Mouse (Mus musculus): Measurements from ENCODE around the gene Aurkaip1. TPM values are rescaled to one million over a fixed set of nuclear protein-coding genes. Genes with fewer than 3 reads are reported as not detected.

Aurkaip1 gene
- total RNA-seq, 2 experiments from 2014 or later: 137 to 182 TPM

- ATAC-seq (replicated peaks; ENCODE audit: low FRiP score, low TSS enrichment, poor library complexity, severe bottlenecking): 0 out of 2 replicates have a peak, but pooled peaks have one; percentile 13
Observed at GRCm38 (mm10) chr4:155848434-155849095, 17.5 kb downstream of the Aurkaip1 start.

GRCm38 (mm10) chr4:155849391-155849790 lies 18.3 kb downstream of the Aurkaip1 start:
- no peak for ATAC-seq (replicated peaks; ENCODE audit: low FRiP score, low TSS enrichment, poor library complexity, severe bottlenecking)

- no peak for ATAC-seq (replicated peaks; ENCODE audit: low FRiP score, low TSS enrichment, poor library complexity, severe bottlenecking)
Observed at GRCm38 (mm10) chr4:155849792-155850451, 18.9 kb downstream of the Aurkaip1 start.

- no peak for ATAC-seq (replicated peaks; ENCODE audit: low FRiP score, low TSS enrichment, poor library complexity, severe bottlenecking)
Observed at GRCm38 (mm10) chr4:155851368-155851767, 20.3 kb downstream of the Aurkaip1 start.

- no peak for ATAC-seq (replicated peaks; ENCODE audit: low FRiP score, low TSS enrichment, poor library complexity, severe bottlenecking)
Observed at GRCm38 (mm10) chr4:155851951-155852411, 20.9 kb downstream of the Aurkaip1 start.

GRCm38 (mm10) chr4:155853421-155853820 lies 22.3 kb downstream of the Aurkaip1 start:
- ATAC-seq (replicated peaks; ENCODE audit: low FRiP score, low TSS enrichment, poor library complexity, severe bottlenecking): no peak

GRCm38 (mm10) chr4:155854991-155855390 lies 23.9 kb downstream of the Aurkaip1 start:
- no peak for ATAC-seq (replicated peaks; ENCODE audit: low FRiP score, low TSS enrichment, poor library complexity, severe bottlenecking)

- ATAC-seq (replicated peaks; ENCODE audit: low FRiP score, low TSS enrichment, poor library complexity, severe bottlenecking): no peak
Observed at GRCm38 (mm10) chr4:155856071-155856470, 25.0 kb downstream of the Aurkaip1 start.

GRCm38 (mm10) chr4:155856881-155857280 lies 25.8 kb downstream of the Aurkaip1 start:
- ATAC-seq (replicated peaks; ENCODE audit: low FRiP score, low TSS enrichment, poor library complexity, severe bottlenecking): 0 out of 2 replicates have a peak, but pooled peaks have one; percentile 17

- peak; percentile 32; the same call in 1 of the 2 replicates for ATAC-seq (replicated peaks; ENCODE audit: low FRiP score, low TSS enrichment, poor library complexity, severe bottlenecking)
Observed at GRCm38 (mm10) chr4:155859318-155859717, 28.2 kb downstream of the Aurkaip1 start.

- ATAC-seq (replicated peaks; ENCODE audit: low FRiP score, low TSS enrichment, poor library complexity, severe bottlenecking): no peak
Observed at GRCm38 (mm10) chr4:155861787-155862186, 30.7 kb downstream of the Aurkaip1 start.

- ATAC-seq (replicated peaks; ENCODE audit: low FRiP score, low TSS enrichment, poor library complexity, severe bottlenecking): no peak
Observed at GRCm38 (mm10) chr4:155863001-155863400, 31.9 kb downstream of the Aurkaip1 start, which contains the start of gene Tas1r3. Gene Tas1r3 (minus strand): TSS chr4:155863362.

GRCm38 (mm10) chr4:155868614-155869298 lies 37.7 kb downstream of the Aurkaip1 start:
- peak; percentile 36 for ATAC-seq (replicated peaks; ENCODE audit: low FRiP score, low TSS enrichment, poor library complexity, severe bottlenecking)

- peak; percentile 94 for ATAC-seq (replicated peaks; ENCODE audit: low FRiP score, low TSS enrichment, poor library complexity, severe bottlenecking)
Observed at GRCm38 (mm10) chr4:155869317-155870033, 38.4 kb downstream of the Aurkaip1 start, which contains the start of the genes Cptp and Ints11. Gene Cptp (minus strand): TSS chr4:155869440. Gene Ints11 (plus strand): TSS chr4:155869546.

- ATAC-seq (replicated peaks; ENCODE audit: low FRiP score, low TSS enrichment, poor library complexity, severe bottlenecking): no peak
Observed at GRCm38 (mm10) chr4:155871404-155871803, 40.3 kb downstream of the Aurkaip1 start.

Other genes starting within 250 kb of the Aurkaip1 start
- 45.1 and 60.2 TPM in 2 replicates for gene Slc35e2, start 229.9 kb upstream of the Aurkaip1 start, total RNA-seq (2014; fragmentation: Nextera tagmentation)
- gene Slc35e2, start 229.9 kb upstream of the Aurkaip1 start, total RNA-seq (2017): 30.4 and 31.1 TPM in 2 replicates
- gene Cdk11b, start 206.4 kb upstream of the Aurkaip1 start, total RNA-seq (2014; fragmentation: Nextera tagmentation): 60.7 and 74.1 TPM in 2 replicates
- gene Cdk11b, start 206.4 kb upstream of the Aurkaip1 start, total RNA-seq (2017): 44.7 and 67.9 TPM in 2 replicates
- not detected in 2 replicates for gene Gm10563, start 185.9 kb upstream of the Aurkaip1 start, total RNA-seq (2014; fragmentation: Nextera tagmentation)
- not detected in 2 replicates for gene Gm10563, start 185.9 kb upstream of the Aurkaip1 start, total RNA-seq (2017)
- not detected in 2 replicates for gene Mmp23, start 177.9 kb upstream of the Aurkaip1 start, total RNA-seq (2014; fragmentation: Nextera tagmentation)
- gene Mmp23, start 177.9 kb upstream of the Aurkaip1 start, total RNA-seq (2017): not detected in 2 replicates
- gene Mib2, start 162.1 kb upstream of the Aurkaip1 start, total RNA-seq (2014; fragmentation: Nextera tagmentation): 12.9 and 17.9 TPM in 2 replicates
- gene Mib2, start 162.1 kb upstream of the Aurkaip1 start, total RNA-seq (2017): 11.9 and 13.3 TPM in 2 replicates
- gene Fndc10, start 136.9 kb upstream of the Aurkaip1 start, total RNA-seq (2014; fragmentation: Nextera tagmentation): 1.1 and 2.8 TPM in 2 replicates
- 0.33 and 0.88 TPM in 2 replicates for gene Fndc10, start 136.9 kb upstream of the Aurkaip1 start, total RNA-seq (2017)
- gene Ssu72, start 126.5 kb upstream of the Aurkaip1 start, total RNA-seq (2014; fragmentation: Nextera tagmentation): 83.5 and 90.2 TPM in 2 replicates
- gene Ssu72, start 126.5 kb upstream of the Aurkaip1 start, total RNA-seq (2017): 75.3 and 94.1 TPM in 2 replicates
- gene Tmem240, start 96.5 kb upstream of the Aurkaip1 start, total RNA-seq (2014; fragmentation: Nextera tagmentation): 0.17 and 0.20 TPM in 2 replicates
- gene Tmem240, start 96.5 kb upstream of the Aurkaip1 start, total RNA-seq (2017): under 0.01 and 0.65 TPM in 2 replicates
- 123 and 206 TPM in 2 replicates for gene Atad3a, start 70.2 kb upstream of the Aurkaip1 start, total RNA-seq (2014; fragmentation: Nextera tagmentation)
- 95.3 and 123 TPM in 2 replicates for gene Atad3a, start 70.2 kb upstream of the Aurkaip1 start, total RNA-seq (2017)
- not detected in 2 replicates for gene Vwa1, start 56.6 kb upstream of the Aurkaip1 start, total RNA-seq (2014; fragmentation: Nextera tagmentation)
- 0.08 and 0.19 TPM in 2 replicates for gene Vwa1, start 56.6 kb upstream of the Aurkaip1 start, total RNA-seq (2017)
- not detected in 2 replicates for gene Tmem88b, start 45.4 kb upstream of the Aurkaip1 start, total RNA-seq (2014; fragmentation: Nextera tagmentation)
- gene Tmem88b, start 45.4 kb upstream of the Aurkaip1 start, total RNA-seq (2017): 0.09 TPM in 1 of 2 replicates, not detected in the other
- gene Ankrd65, start 40.8 kb upstream of the Aurkaip1 start, total RNA-seq (2014; fragmentation: Nextera tagmentation): not detected in 2 replicates
- gene Ankrd65, start 40.8 kb upstream of the Aurkaip1 start, total RNA-seq (2017): not detected in 2 replicates
- 189 and 239 TPM in 2 replicates for gene Mrpl20, start 28.4 kb upstream of the Aurkaip1 start, total RNA-seq (2014; fragmentation: Nextera tagmentation)
- gene Mrpl20, start 28.4 kb upstream of the Aurkaip1 start, total RNA-seq (2017): 78.5 and 90.1 TPM in 2 replicates
- 108 and 141 TPM in 2 replicates for gene Ccnl2, start 18.8 kb upstream of the Aurkaip1 start, total RNA-seq (2014; fragmentation: Nextera tagmentation)
- gene Ccnl2, start 18.8 kb upstream of the Aurkaip1 start, total RNA-seq (2017): 86.9 and 94.2 TPM in 2 replicates
- not detected in 2 replicates for gene Mxra8, start 8.4 kb downstream of the Aurkaip1 start, total RNA-seq (2014; fragmentation: Nextera tagmentation)
- not detected in 2 replicates for gene Mxra8, start 8.4 kb downstream of the Aurkaip1 start, total RNA-seq (2017)
- 24.2 and 49.5 TPM in 2 replicates for gene Dvl1, start 16.1 kb downstream of the Aurkaip1 start, total RNA-seq (2014; fragmentation: Nextera tagmentation)
- gene Dvl1, start 16.1 kb downstream of the Aurkaip1 start, total RNA-seq (2017): 11.1 and 16.2 TPM in 2 replicates
- 1.2 TPM in 1 of 2 replicates, not detected in the other for gene Tas1r3, start 32.1 kb downstream of the Aurkaip1 start, total RNA-seq (2014; fragmentation: Nextera tagmentation)
- 0.19 TPM in 1 of 2 replicates, not detected in the other for gene Tas1r3, start 32.1 kb downstream of the Aurkaip1 start, total RNA-seq (2017)
- 8.2 and 13.3 TPM in 2 replicates for gene Cptp, start 38.2 kb downstream of the Aurkaip1 start, total RNA-seq (2014; fragmentation: Nextera tagmentation)
- gene Cptp, start 38.2 kb downstream of the Aurkaip1 start, total RNA-seq (2017): 6.4 and 8.2 TPM in 2 replicates
- gene Ints11, start 38.3 kb downstream of the Aurkaip1 start, total RNA-seq (2014; fragmentation: Nextera tagmentation): 49.7 and 65.3 TPM in 2 replicates
- gene Ints11, start 38.3 kb downstream of the Aurkaip1 start, total RNA-seq (2017): 31.3 and 34.2 TPM in 2 replicates
- 24.6 and 44.0 TPM in 2 replicates for gene Pusl1, start 60.5 kb downstream of the Aurkaip1 start, total RNA-seq (2014; fragmentation: Nextera tagmentation)
- 32.7 and 40.2 TPM in 2 replicates for gene Pusl1, start 60.5 kb downstream of the Aurkaip1 start, total RNA-seq (2017)
- 25.4 and 27.8 TPM in 2 replicates for gene Acap3, start 60.5 kb downstream of the Aurkaip1 start, total RNA-seq (2014; fragmentation: Nextera tagmentation)
- gene Acap3, start 60.5 kb downstream of the Aurkaip1 start, total RNA-seq (2017): 9.0 and 23.4 TPM in 2 replicates
- 76.0 and 111 TPM in 2 replicates for gene Ube2j2, start 112.6 kb downstream of the Aurkaip1 start, total RNA-seq (2014; fragmentation: Nextera tagmentation)
- 133 and 145 TPM in 2 replicates for gene Ube2j2, start 112.6 kb downstream of the Aurkaip1 start, total RNA-seq (2017)
- gene C1qtnf12, start 131.0 kb downstream of the Aurkaip1 start, total RNA-seq (2014; fragmentation: Nextera tagmentation): 923 and 965 TPM in 2 replicates
- gene C1qtnf12, start 131.0 kb downstream of the Aurkaip1 start, total RNA-seq (2017): 161 and 357 TPM in 2 replicates
- 7.6 and 9.4 TPM in 2 replicates for gene B3galt6, start 161.4 kb downstream of the Aurkaip1 start, total RNA-seq (2014; fragmentation: Nextera tagmentation)
- 11.0 and 11.7 TPM in 2 replicates for gene B3galt6, start 161.4 kb downstream of the Aurkaip1 start, total RNA-seq (2017)
- gene Sdf4, start 161.6 kb downstream of the Aurkaip1 start, total RNA-seq (2014; fragmentation: Nextera tagmentation): 48.2 and 74.4 TPM in 2 replicates
- gene Sdf4, start 161.6 kb downstream of the Aurkaip1 start, total RNA-seq (2017): 137 and 143 TPM in 2 replicates
- gene Tnfrsf4, start 182.6 kb downstream of the Aurkaip1 start, total RNA-seq (2014; fragmentation: Nextera tagmentation): 2.5 and 6.9 TPM in 2 replicates
- 1.8 and 5.6 TPM in 2 replicates for gene Tnfrsf4, start 182.6 kb downstream of the Aurkaip1 start, total RNA-seq (2017)
- gene Tnfrsf18, start 194.9 kb downstream of the Aurkaip1 start, total RNA-seq (2014; fragmentation: Nextera tagmentation): 3.7 and 7.5 TPM in 2 replicates
- 2.6 and 7.0 TPM in 2 replicates for gene Tnfrsf18, start 194.9 kb downstream of the Aurkaip1 start, total RNA-seq (2017)
- not detected in 2 replicates for gene Ttll10, start 228.1 kb downstream of the Aurkaip1 start, total RNA-seq (2014; fragmentation: Nextera tagmentation)
- not detected in 2 replicates for gene Ttll10, start 228.1 kb downstream of the Aurkaip1 start, total RNA-seq (2017)

All from megakaryocyte-erythroid progenitor cell, adult 5-6 weeks (primary cell).